Mouse (Mus musculus): ENCODE measurements at regions not wholly inside any gene's neighbourhood (a gene's known extent, or its start where the extent isn't known, plus 50 kb on each side); places are given as distances from the start of the nearest gene placed in this dataset.

GRCm38 (mm10) chr2:92831784-92832183 is 83.1 kb upstream of the Syt13 start:
- TF ChIP-seq MXI1 (IDR thresholded peaks at IDR 0.05; ENCODE audit: low read depth, low read length) (no peak), CTCF (conservative IDR thresholded peaks at IDR 0.05 in 1 of 2, IDR thresholded peaks at IDR 0.05 in 1 of 2; ENCODE audit: low read depth in 2 of 2, low read length in 2 of 2) (no peak), ZC3H11A (IDR thresholded peaks at IDR 0.05; ENCODE audit: low read depth, low read length) (no peak), USF2 (conservative IDR thresholded peaks at IDR 0.05; ENCODE audit: low read depth, low read length) (no peak), EP300 (IDR thresholded peaks at IDR 0.05; ENCODE audit: low read length) (no peak), BHLHE40 (IDR thresholded peaks at IDR 0.05; ENCODE audit: low read depth, low read length) (no peak), ZMIZ1 (IDR thresholded peaks at IDR 0.05; ENCODE audit: low read depth, low read length) (no peak), POLR2A (IDR thresholded peaks at IDR 0.05; ENCODE audit: low read depth, low read length) (no peak), MAX (IDR thresholded peaks at IDR 0.05; ENCODE audit: low read length) (no peak), E2F4 (IDR thresholded peaks at IDR 0.05; ENCODE audit: insufficient replicate concordance, low read depth, low read length) (no peak), ELF1 (IDR thresholded peaks at IDR 0.05; ENCODE audit: low read depth, low read length) (no peak), TBP (conservative IDR thresholded peaks at IDR 0.05; ENCODE audit: low read depth, low read length) (no peak), GABPA (IDR thresholded peaks at IDR 0.05; ENCODE audit: insufficient replicate concordance, low read depth, low read length) (no peak), TCF12 (IDR thresholded peaks at IDR 0.05; ENCODE audit: low read depth, low read length) (no peak)
